Mouse (Mus musculus) kidney, embryonic 16.5 days (tissue): ENCODE results near the gene Ccdc169. TPM values are rescaled to one million over a fixed set of nuclear protein-coding genes. Genes with fewer than 3 reads are reported as not detected.
A peak's percentile ranks its signal among the peaks of the same experiment; 100 is the strongest.

Source experiments
- ATAC-seq: fragments of 200-750 bp; cut with Nextera tagmentation; 2 replicates; pipeline ENCODE4 v1.8.0; 2017; ENCODE audit warnings: moderate TSS enrichment; ENCODE audit not compliant: low FRiP score, low TSS enrichment
- H3K27ac ChIP-seq: fragments of 300-500 bp; sonication (generic); 2 replicates; pipeline ENCODE4 v1.5.1; 2014; ENCODE audit warnings: low read length
- H3K27me3 ChIP-seq: fragments of 300-500 bp; sonication (generic); 2 replicates; pipeline ENCODE4 v1.6.1; 2014; ENCODE audit warnings: low read length, control low read depth, mixed read lengths; ENCODE audit not compliant: insufficient read depth
- H3K36me3 ChIP-seq: fragments of 300-500 bp; sonication (generic); 2 replicates; pipeline ENCODE4 v1.6.1; 2014; ENCODE audit warnings: low read length, control low read depth, mixed read lengths; ENCODE audit not compliant: insufficient read depth
- H3K4me1 ChIP-seq: fragments of 300-500 bp; sonication (generic); 2 replicates; pipeline ENCODE4 v1.6.1; 2014; ENCODE audit warnings: low read length, control low read depth, mixed read lengths; ENCODE audit not compliant: insufficient read depth
- H3K4me2 ChIP-seq: fragments of 300-500 bp; sonication (generic); replicated peaks from 2 replicates; pipeline ENCODE4 v1.6.1; 2014; ENCODE audit warnings: low read depth, low read length
- H3K4me3 ChIP-seq: fragments of 300-500 bp; sonication (generic); 2 replicates; pipeline ENCODE4 v1.5.1; 2014; ENCODE audit warnings: mild to moderate bottlenecking, low read length
- H3K9ac ChIP-seq: fragments of 300-500 bp; sonication (generic); replicated peaks from 2 replicates; pipeline ENCODE4 v1.6.1; 2014; ENCODE audit warnings: low read length
- H3K9me3 ChIP-seq: fragments of 300-500 bp; sonication (generic); 2 replicates; pipeline ENCODE4 v1.6.1; 2016; ENCODE audit warnings: low read length, control low read depth
- WGBS: fragments of 180-500 bp; shearing (Covaris S2); extraction: QIAGEN DNeasy Blood & Tissue Kit; methylation state at CpG from one replicate; pipeline ENCODE4 v1.1.7; 2014; 5-methylcytosine and 5-hydroxymethylcytosine counted together
- polyA plus RNA-seq: library from polyadenylated mRNA; unstranded; fragments of >200 nt; fragmentation: Nextera tagmentation; extraction: Ambion mirVana; gene quantifications from 2 replicates; pipeline ENCODE4 v1.2.1, GENCODE M21; 2015

Ccdc169 gene
- polyA plus RNA-seq, 1 experiment from 2014 or later: not detected

- no peak overlapping the region for H3K27ac ChIP-seq
- no peak overlapping the region for H3K9ac ChIP-seq
- no peak overlapping the region for H3K4me3 ChIP-seq
- no peak for ATAC-seq
- no peak overlapping the region for H3K4me2 ChIP-seq
- no peaks in the 10 kb centered on the region for H3K9me3 ChIP-seq
- H3K4me1 ChIP-seq: peaks cover 4% of the 10 kb centered on the region; the same call in 1 of the 2 replicates
- WGBS: 76% methylated on average over 11 of the region's 11 CpGs
- no peaks in the 10 kb centered on the region for H3K27me3 ChIP-seq
- H3K36me3 ChIP-seq: no peaks in the 10 kb centered on the region
These were observed 38.1 kb upstream of the Ccdc169 start for GRCm38 (mm10) chr3:55098990-55099389.

- Histone ChIP-seq H3K4me1 (peaks cover 4% of the 10 kb centered on the region; the same call in 1 of the 2 replicates), H3K4me3 (no peak overlapping the region), H3K36me3 (no peaks in the 10 kb centered on the region), H3K27ac (no peak overlapping the region), H3K27me3 (no peaks in the 10 kb centered on the region), H3K9me3 (no peaks in the 10 kb centered on the region), H3K4me2 (no peak overlapping the region), H3K9ac (no peak overlapping the region)
- ATAC-seq: no peak
These were observed 36.0 kb upstream of the Ccdc169 start for GRCm38 (mm10) chr3:55101092-55101491.

- WGBS: 56% methylated on average over 14 of the region's 14 CpGs
- H3K4me3 ChIP-seq: no peak overlapping the region
- H3K27me3 ChIP-seq: no peaks in the 10 kb centered on the region
- H3K4me1 ChIP-seq: no peaks in the 10 kb centered on the region
- H3K36me3 ChIP-seq: no peaks in the 10 kb centered on the region
- no peaks in the 10 kb centered on the region for H3K9me3 ChIP-seq
- 0 out of 2 replicates have a peak overlapping the region, but pooled peaks have one; percentile 29 for H3K27ac ChIP-seq
- ATAC-seq: peak; percentile 49; the same call in 1 of the 2 replicates
- H3K9ac ChIP-seq: no peak overlapping the region
- H3K4me2 ChIP-seq: no peak overlapping the region
These were observed 31.6 kb upstream of the Ccdc169 start for GRCm38 (mm10) chr3:55105372-55106023.

- peak overlapping the region; percentile 7; the same call in 1 of the 2 replicates for H3K27ac ChIP-seq
- H3K4me1 ChIP-seq: no peaks in the 10 kb centered on the region
- ATAC-seq: no peak
- H3K36me3 ChIP-seq: no peaks in the 10 kb centered on the region
- no peak overlapping the region for H3K4me2 ChIP-seq
- no peak overlapping the region for H3K4me3 ChIP-seq
- H3K27me3 ChIP-seq: no peaks in the 10 kb centered on the region
- 87% methylated on average over 17 of the region's 17 CpGs for WGBS
- no peak overlapping the region for H3K9ac ChIP-seq
- no peaks in the 10 kb centered on the region for H3K9me3 ChIP-seq
These were observed 31.1 kb upstream of the Ccdc169 start for GRCm38 (mm10) chr3:55106051-55106450.

- no peaks in the 10 kb centered on the region for H3K27me3 ChIP-seq
These were observed 28.0 kb upstream of the Ccdc169 start for GRCm38 (mm10) chr3:55109097-55109496.

GRCm38 (mm10) chr3:55111935-55112709, 25.0 kb upstream of the Ccdc169 start, which contains the start of gene Spg20:
Spg20 (plus strand) TSS chr3:55112108.
- no peaks in the 10 kb centered on the region for H3K27me3 ChIP-seq
- no peaks in the 10 kb centered on the region for H3K9me3 ChIP-seq
- H3K36me3 ChIP-seq: peaks cover 6% of the 10 kb centered on the region
- peaks cover 19% of the 10 kb centered on the region for H3K4me1 ChIP-seq
- H3K9ac ChIP-seq: peak within 1 kb of the TSS; percentile 98
- H3K4me3 ChIP-seq: peak within 1 kb of the TSS; percentile 95
- under 1% methylated on average over 58 of the region's 58 CpGs for WGBS
- peak within 1 kb of the TSS; percentile 93 for H3K27ac ChIP-seq
- ATAC-seq: peak; percentile 98
- H3K4me2 ChIP-seq: peak within 1 kb of the TSS; percentile 73

More at GRCm38 (mm10) chr3:55109097-55109496, 28.0 kb upstream of the Ccdc169 start:
- Histone ChIP-seq H3K4me1 (peaks cover 11% of the 10 kb centered on the region; the same call in 1 of the 2 replicates), H3K4me3 (no peak overlapping the region), H3K9ac (no peak overlapping the region), H3K27ac (no peak overlapping the region), H3K9me3 (no peaks in the 10 kb centered on the region), H3K4me2 (no peak overlapping the region), H3K36me3 (no peaks in the 10 kb centered on the region)
- WGBS: 86% methylated on average over 4 of the region's 4 CpGs
- ATAC-seq: no peak

GRCm38 (mm10) chr3:55112710-55113415, 24.3 kb upstream of the Ccdc169 start:
- Histone ChIP-seq H3K27ac (peak overlapping the region; percentile 93), H3K4me2 (peak overlapping the region; percentile 73), H3K4me1 (peaks cover 19% of the 10 kb centered on the region), H3K27me3 (no peaks in the 10 kb centered on the region), H3K36me3 (peaks cover 13% of the 10 kb centered on the region), H3K4me3 (peak overlapping the region; percentile 95), H3K9me3 (no peaks in the 10 kb centered on the region), H3K9ac (peak overlapping the region; percentile 98)
- WGBS: 26% methylated on average over 16 of the region's 16 CpGs
- peak; percentile 46 for ATAC-seq

- WGBS: 58% methylated on average over 7 of the region's 7 CpGs
- no peak for ATAC-seq
- Histone ChIP-seq H3K9ac (no peak overlapping the region), H3K4me1 (peaks cover 19% of the 10 kb centered on the region), H3K27me3 (no peaks in the 10 kb centered on the region), H3K27ac (no peak overlapping the region), H3K4me3 (no peak overlapping the region), H3K36me3 (peaks cover 28% of the 10 kb centered on the region), H3K9me3 (no peaks in the 10 kb centered on the region), H3K4me2 (no peak overlapping the region)
These were observed 22.6 kb upstream of the Ccdc169 start for GRCm38 (mm10) chr3:55114313-55115065.

GRCm38 (mm10) chr3:55115071-55115470, 22.1 kb upstream of the Ccdc169 start:
- Histone ChIP-seq H3K4me2 (no peak overlapping the region), H3K9ac (no peak overlapping the region), H3K27me3 (no peaks in the 10 kb centered on the region), H3K4me1 (peaks cover 19% of the 10 kb centered on the region), H3K9me3 (no peaks in the 10 kb centered on the region), H3K27ac (no peak overlapping the region), H3K4me3 (no peak overlapping the region), H3K36me3 (peaks cover 30% of the 10 kb centered on the region)
- WGBS: 54% methylated on average over 1 of the region's 1 CpGs
- ATAC-seq: no peak
